Mouse (Mus musculus): Measurements from ENCODE around the gene Erg. TPM values are rescaled to one million over a fixed set of nuclear protein-coding genes. Genes with fewer than 3 reads are reported as not detected.

The Erg gene
- total RNA-seq, 1 experiment from 2014 or later: 24.3 TPM

DNA sequence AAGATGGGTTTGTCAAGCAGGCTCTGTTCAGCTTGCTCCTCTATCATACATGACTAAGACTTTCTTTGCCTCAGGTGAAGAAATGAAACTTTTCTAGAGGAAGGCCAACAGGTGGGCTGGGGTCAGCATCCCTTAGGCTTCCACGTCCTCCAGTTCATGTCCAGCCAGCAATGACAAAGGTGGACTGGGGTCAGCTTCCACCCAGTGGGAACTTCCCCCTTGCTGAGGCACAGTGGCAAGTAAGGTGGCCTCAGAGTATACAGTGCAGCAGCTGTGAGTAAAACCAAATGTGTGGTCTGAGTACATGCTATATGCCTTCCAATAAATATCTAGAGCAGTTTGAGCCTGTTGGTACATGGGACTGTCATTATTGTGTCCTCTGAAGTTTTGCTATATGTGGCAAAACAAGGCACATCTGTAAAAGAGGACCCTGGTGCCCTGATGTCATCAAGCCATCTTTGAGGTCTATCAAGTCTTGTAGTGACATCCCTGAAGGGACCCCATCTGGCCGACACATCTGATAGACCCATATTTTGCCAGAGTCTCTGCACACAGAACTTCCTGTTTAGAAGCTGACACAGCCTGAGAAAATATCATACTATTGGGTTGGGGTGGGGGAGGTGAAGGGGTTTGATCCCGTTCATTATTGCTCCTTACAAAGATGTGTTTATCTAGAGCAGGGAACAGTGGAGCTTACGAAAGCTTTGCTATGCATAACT lies 197.4 kb downstream of the Erg start:
- no peak for DNase-seq

DNA sequence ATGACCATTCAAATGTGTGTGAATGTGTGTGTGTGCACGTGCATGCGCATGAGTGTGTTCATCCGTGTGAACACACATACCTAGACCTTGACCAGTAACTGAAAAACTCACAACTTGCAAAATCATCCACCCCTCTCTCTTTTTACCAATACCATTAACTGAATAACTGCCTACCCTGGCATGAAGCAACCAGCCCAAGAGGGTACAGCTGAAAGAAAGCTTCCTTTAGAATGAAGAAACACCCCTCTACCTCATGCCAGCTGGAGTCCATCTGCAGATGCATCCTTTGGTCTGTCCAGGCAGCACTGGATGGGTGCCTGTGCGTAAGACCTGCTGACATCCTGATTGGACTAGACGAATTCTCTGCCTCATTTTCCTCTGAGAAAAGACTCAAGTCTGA lies 198.1 kb downstream of the Erg start:
- no peak for DNase-seq

DNA sequence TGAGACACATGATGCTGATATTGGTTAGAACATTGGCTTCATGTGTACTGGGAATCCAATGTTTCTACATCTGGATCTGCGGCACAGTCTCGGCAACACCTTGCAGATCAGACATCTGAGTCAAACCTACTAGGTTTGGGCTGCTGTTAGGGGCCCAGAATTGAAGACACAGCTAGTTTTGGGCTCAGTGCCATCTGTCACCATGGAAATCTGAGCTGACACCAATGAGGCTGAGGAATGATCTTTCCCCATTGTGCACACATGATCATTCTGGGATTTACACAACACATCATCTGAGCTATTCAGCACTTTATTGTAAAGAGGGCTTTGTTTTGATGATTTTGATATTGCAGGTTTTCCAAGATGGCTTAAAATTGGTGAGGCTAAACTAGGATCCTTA lies 199.4 kb downstream of the Erg start:
- no peak for DNase-seq

DNA sequence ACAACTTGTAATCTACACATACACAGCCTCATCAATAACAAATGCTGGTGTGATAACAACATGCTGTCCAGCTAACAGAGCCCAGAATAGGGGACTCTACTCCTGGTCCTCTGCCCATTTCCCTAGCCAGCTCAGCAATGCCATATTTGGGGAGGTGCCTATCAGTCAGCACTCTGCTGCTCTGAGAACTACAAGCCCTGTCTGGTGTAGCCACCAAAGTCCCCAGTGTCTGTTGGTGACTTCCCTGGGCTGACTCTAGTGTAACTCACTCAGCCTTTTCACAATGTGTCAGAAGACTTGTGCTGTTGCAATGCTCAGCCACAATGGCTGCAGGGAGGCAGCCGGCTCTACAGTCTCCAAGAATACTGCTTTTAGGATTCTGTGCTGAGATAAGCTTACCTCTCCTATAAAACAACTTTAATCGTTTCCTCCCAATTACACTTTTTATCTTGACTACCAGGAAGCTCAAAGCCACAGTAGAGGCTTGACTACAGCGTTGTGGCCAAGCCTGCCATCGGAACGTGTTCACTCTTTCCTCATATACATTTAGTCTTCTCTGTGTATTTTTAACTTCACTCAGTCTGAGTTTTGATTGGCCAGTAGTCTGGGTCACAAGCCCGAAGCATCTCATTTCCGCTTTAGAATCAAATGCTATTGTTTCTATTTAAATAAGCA lies 201.0 kb downstream of the Erg start:
- no peak for DNase-seq

DNA sequence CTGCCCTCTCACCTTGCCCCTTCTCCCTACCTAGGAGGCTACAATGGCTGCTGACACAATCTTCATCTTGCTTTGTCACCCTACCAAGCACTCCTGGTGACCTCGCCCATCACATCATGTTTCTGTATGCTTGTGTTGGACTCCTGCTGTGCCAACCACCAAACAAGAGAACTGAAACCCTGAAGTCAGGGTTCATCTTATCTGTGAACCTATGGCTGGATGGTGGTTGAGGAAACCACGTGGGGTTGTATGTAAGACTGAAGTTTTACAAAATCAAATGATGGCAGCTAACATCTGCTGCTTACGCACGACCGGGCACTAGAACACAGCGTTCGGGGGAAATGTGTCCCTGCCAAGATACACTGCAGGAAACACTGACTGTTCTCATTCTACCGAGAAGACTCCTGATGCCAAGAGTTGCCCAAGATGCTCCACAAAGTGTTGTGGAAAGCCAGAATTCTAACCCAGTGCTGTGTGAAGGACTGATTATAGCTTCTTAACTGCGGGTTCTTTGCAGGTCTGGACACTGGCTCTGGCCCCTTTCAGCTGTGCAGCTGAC lies 201.7 kb downstream of the Erg start:
- no peak for DNase-seq

DNA sequence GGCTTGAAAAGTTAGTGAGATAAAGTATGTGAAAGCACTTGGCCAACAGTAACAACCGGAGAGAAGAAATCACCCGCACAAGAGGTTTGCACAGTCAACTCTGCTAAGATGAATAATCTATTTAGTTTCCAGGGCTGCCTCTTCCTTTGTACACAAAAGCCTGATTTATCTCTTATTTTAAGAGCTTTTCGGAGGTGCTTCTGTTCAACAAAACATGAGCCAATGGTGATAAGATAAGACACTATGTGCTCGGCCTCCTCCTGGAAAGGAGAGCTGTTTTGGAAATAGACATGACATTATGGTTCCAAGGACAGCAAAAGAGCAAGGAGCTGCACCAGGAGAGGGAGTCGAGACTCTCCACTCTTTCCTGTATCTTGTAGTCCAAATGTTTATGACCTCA lies 204.1 kb downstream of the Erg start:
- DNase-seq: no peak

DNA sequence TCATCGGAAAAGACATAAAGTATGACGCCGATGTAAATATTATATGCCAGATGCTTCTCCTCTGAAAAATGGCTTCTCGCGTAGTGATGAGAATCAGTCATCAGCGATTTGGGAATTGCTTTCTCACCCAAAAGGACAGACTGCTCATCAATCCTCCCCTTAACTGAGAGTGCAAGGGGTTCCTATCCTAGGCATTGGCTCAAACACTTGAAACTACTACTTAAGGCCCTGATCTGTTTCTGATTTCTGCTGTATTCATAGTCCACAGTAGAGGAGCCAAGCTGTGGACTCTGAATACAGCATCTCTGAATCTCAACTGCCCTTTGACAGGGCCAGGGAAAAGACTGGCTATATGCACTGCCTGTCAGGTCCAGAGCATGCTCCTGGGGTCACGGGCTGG lies 209.6 kb downstream of the Erg start:
- no peak for DNase-seq

DNA sequence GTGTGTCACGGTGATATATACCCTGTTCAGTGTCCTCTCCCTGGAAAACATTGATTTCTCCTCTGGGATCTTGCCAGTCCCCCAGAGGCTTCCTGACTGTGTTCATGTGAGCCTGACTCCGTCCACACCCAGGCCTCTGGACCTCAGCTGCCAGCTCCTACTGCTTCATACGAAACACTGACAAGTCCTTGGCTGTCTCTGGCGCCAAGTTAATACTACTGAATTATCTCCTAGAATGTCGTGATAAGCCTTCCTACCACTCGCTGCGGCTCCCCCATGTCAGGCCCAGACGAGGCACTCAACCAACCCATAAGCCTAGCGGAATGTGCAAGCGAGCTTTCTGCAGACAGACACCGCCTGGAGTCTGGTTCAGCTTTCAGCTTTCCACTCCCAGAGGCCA lies 210.0 kb downstream of the Erg start:
- no peak for DNase-seq

DNA sequence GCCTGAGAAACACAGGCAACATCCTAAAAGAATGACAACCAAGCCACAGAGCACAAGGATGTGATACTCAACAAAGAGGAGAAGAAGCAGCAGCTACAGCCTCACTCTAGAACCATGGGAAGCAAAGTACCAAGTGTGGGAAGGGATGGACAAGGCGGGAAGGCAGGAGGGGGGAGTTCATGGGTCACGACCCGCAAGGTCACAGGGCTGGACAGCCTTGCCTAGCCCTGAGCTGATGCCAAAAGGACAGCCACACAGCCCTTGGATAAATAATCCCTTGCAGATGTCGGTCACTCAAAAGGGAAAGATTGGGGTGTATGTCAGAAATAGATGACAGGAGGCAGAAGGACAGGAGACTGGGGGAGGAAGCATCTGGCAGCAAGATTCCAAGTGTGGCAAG lies 211.7 kb downstream of the Erg start:
- DNase-seq: no peak

DNA sequence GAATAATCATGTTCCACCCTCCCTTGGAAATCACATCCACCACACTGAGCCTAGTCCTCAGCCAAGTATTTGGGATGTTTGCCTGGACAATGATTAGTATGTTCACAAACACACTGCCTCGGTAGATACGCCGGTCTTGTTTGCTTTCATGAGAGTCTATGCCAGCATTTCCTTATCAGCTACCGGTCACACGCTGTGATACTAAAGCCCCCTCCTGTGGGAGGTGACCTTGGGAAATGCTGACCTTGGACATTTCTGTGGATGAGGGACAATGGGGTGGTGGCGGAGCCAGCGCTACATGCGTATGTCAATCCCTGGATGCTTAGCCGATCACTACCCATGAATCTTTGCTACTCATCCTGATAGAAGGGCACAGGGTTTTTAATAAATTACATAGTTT lies 213.4 kb downstream of the Erg start:
- no peak for DNase-seq

DNA sequence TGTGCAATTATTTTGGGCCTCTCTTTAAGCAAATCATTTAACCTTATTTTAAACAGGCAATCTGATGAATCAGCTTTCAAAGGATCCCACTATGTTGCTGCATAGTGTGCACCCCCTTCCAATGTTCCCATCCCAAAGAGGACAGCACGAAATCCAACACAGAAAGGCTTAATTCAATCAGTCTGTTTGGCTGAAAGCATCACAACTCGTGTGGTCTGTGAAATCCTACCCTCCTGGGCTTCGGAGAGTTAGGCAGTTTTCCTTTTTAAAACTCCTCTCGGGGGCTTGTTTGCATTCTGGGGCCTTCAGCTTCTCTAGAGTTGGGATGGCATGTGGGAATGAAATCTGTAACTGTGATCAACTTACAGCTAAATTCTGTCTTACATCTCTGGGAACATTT lies 214.7 kb downstream of the Erg start:
- no peak for DNase-seq

DNA sequence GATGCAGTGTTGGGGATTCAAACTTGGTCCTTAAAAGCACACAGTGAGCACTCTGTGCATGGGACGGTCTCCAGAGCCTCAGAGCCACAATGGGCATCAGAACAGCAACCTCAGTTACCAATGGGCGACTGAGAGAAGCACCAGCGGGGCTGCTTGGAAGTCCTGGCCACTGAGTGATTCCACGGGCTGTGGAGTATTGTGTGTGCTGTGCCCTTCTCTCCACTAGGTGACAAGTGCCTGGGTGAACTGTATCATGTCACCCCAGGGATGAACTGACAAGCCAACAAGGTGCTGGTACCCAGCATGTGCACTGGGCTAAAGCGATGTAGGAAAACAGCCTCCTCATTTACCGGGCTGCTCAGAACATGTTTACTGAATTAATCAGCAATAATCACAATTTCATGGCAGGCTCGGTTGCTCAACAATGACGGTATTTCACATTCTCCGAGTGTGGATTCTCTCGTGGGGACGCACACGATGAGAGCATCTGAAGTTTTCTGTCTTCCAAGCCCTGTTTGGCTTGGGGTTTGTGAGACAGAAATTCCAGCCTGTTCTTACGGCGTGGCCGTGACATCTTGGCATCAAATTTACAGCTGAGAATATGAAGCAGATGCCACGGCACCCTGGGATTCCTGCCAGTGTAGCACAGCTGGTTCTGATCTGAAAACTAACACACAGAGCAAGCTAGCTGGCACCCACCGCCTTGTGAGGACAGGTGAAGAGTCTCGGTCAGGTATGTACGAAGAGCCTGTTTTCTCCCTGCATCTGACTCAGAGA lies 219.2 kb downstream of the Erg start:
- no peak for DNase-seq

DNA sequence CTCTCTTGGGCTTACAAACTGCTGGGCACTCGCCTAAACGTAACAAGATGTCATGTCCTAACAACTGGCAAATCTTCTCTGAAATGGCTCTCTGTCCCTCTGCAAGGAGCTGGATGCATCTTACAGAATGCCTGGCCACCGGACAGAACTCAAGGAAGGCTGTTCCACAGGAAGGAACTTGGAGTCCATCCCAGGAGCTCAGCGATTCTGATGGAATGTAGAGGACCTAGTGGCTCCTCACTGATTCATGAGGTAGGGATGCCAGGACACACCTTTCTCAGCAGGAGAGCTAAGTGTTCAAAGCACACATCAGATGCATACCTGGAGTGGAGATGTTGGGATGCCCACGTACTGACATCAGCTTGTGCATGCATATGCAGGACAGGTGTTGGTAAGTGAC lies 221.2 kb downstream of the Erg start:
- DNase-seq: no peak

DNA sequence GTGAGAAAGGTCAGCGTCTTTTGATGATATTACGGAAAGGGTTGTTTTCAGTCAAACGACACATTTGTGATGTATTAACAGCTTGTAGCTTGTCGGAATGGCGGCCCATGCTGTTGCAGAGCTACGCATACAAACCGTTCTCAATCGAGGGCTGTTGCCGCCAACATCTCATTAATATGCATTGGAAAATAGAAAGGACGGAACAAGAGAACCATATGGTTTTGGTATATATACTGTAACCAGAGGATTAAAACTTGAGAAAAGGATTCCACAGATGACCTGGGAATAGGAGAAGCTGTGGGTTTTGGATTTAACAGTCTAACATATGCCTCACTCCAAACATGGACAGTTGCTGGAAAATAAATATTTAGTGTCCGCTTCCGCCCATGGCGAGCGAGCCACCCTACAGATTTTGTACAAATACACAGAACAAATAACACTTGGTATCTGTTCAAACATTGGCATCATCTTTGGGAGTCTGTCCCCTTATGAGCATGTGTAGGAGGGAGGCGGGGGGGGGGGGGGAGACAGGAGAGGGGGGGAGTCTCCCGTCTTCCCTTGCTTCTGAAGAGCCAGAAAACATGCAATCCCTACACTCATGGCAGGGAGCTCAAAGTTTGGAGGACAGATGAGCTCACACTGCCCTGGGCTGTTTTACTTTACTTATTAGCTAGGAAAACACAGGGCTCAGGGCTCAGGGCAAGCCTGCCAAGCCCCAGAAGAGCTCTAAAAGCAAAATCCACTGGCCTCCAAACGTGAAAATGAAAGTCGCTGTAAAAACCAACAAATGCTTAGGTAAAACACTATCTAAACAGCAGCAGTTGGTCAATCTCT lies 222.5 kb downstream of the Erg start:
- DNase-seq: no peak

DNA sequence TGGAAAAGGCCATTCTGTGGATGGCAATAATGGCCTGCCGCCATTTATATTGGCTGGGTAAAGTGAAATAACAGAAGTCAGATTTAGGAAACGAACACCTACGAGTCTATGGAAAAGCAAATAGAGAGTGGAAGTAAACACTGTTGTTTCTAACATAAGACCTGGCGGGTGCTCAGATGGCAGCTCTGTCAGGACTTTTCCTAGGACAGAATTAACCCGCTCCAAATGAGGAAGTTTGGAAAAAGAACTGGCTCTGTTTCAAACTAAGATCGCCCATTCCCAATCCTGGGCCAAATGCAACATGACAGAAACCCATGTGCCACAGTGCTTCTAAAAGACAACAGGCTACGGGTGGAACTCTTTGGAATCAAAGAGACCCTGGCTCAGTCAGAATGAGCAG lies 224.4 kb downstream of the Erg start:
- no peak for DNase-seq

DNA sequence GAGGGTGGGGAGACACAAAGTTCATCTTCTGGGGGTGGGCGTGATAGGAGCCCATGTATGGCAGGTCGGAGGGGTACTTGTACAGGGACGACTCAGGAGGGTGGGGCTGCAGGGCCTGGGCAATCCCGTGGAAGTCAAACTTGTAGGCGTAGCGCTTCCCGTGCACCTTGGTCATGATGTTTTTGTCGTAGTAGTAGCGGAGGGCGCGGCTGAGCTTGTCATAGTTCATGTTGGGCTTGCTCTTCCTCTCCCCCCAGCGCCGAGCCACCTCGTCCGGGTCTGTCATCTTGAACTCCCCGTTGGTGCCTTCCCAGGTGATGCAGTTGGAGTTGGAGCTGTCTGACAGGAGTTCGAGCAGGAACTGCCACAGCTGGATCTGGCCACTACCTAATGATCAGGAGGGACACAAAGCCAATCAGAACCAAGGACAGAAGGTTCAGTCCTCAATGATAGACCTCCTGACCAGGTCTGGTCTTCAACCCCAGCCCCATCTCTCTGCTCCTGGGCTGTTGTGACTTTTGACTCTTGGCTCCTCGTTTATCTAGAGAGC lies 225.4 kb downstream of the Erg start:
- DNase-seq: no peak

DNA sequence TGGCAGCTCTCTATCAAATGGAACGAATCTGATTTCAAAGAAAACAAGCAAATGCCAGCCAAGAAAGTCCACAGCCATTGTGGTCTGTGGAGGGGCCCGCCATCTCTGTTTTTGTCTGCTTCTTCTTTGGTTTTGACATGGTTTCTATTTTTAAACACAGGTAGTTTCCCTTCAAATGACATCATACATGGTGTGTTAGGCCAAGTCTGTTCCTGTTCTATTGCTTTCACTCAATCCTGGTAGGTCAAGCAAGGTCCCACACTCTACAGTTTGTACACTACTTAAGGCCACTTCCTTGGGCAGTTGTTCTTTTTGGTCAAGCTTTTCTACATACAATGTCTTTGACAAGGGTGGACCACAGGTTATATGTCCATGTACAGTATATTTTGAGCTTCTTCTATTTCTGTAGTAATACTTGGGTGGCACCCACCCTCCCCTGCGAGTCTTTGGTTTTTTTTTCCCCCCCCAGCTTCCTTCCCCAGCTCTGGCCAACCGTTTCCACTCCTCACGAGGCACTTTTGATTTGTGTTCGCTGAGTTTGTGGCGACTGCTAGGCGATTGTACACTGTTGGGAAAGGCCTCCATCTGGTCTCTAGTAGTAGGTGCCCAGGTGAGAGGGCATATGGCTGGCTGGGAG lies 226.1 kb downstream of the Erg start:
- DNase-seq: no peak

DNA sequence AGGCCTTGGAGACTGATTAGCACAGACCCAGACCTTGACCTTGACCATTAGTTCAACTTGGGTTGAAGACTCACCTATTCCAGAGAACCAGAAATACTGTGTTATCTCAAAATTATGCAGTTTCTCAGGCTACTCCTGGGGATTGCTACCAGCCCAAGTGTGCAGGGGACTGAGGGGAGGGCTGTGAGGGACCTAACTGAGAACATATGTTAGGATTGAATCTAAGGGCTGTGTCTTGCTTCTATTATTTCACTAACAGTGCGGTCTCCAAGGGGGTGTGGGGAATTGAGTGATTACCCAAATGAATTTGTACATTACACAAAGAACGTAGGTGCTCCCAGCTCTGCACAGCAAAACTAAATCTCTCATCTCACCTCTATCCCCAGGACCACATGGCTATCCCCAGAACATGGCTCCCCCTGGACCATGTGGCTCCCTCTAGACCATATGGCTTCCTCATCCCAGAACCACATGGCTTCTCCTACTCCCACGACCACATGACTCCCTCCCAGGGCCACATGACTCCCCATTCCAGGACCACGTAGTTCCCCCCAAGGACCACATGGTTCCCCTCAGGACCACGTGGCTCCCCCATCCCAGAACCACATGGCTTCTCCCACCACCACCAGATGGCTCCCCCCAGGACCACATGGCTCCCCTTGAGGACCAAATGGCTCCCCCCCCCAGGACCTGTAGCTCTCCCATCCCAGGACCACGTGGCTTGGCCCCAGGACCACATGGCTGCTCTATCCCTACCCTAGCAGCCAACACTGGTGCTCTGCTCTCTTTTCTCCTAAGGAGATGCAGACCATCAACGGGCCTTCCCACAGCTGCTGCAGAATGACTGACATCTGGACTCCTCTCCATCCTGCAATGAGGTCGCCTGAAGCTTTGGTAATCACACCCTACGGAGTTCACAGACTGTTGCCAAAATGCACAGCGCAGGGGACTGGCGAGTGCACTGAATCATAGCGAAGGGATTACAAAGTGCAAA lies 229.1 kb downstream of the Erg start:
- no peak for DNase-seq

DNA sequence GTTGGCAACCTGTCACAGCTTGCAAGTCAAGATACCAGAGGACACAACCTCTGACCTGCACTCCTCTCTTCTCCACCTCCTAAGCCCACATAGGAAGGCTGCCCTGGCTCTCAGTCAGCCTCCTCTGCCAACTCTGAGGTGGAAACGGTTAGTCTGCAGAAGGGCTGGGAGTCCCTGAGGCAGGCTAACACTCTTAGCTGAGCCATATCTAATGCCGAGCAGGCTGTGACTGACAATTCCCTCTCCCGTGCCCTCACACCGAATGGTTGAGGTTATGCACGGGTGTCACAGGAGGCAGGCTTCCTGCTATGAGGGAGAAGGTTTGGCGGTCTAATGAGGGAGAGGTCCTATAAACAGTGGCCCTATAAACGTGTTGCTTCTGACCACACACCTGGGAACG lies 232.6 kb downstream of the Erg start:
- no peak for DNase-seq

DNA sequence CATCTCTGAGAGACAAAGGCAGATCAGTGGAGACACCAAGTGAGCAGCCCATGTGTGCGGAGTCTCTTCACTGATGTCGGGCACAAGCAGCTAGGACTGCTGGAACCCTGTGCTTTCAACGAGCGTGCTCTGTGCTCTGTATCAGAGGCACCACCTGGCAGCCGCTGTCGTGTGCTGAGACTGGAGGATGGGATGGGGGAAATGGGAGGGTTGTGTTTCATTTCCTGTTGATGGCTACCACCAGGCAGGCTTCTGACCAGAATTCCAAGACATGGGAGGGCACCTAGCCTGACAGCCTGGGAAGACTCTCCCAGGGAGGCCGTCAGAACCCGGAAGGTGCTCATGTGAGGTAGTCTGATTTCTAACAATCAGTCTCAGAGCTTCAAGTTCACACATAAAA lies 234.1 kb downstream of the Erg start:
- no peak for DNase-seq

Measured in adrenal gland, postnatal 25 days (tissue).